Mouse (Mus musculus): Measurements from ENCODE around the gene Zfp277.

DNA sequence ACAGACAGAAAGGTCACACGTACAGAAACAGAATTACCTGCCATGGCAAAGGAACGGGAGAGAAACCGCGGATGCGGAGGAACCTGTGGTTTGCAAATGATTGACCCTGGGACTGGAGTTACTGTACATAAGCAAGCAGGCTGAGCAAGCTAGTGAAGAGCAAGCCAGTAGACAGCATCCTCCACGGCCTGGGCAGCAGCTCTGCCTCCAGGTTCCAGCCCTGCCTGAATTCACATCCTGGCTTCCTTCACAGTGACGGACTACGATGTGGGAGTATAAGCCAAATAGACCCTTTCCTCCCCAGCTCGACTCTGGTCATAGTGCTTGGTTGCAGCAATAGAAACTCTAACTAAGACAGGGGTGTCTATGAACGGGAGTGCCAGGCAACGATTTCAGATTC is 63.9 kb downstream of the Zfp277 start:
- TF ChIP-seq CTCF (IDR thresholded peaks at IDR 0.05; ENCODE audit: low read depth) (no peak), EP300 (IDR thresholded peaks at IDR 0.05; ENCODE audit: low read depth) (no peak)
